Mouse (Mus musculus) liver, postnatal 0 days (tissue): Measurements from ENCODE around the gene Cmtm4. TPM values are rescaled to one million over a fixed set of nuclear protein-coding genes. Genes with fewer than 3 reads are reported as not detected.
"Not testable (repeated sequence)": the region's sequence is repeated elsewhere in the genome, so short reads cannot be mapped to it uniquely, and the experiment has no call there.

ENCODE experiments used
- ATAC-seq: fragments of 200-750 bp; cut with Nextera tagmentation; 2 replicates; pipeline ENCODE4 v1.8.0; 2017; ENCODE audit warnings: mild to moderate bottlenecking, moderate library complexity
- DNase-seq: peaks from one replicate; pipeline ENCODE4 v3.0.0-alpha.2; 2016
- H3K27ac ChIP-seq: fragments of 300-500 bp; sonication (generic); 2 replicates; pipeline ENCODE4 v1.5.1; 2014; ENCODE audit warnings: antibody characterized with exemption, moderate library complexity, mild to moderate bottlenecking, low read depth
- H3K27me3 ChIP-seq: fragments of 300-500 bp; sonication (generic); 2 replicates; pipeline ENCODE4 v1.6.1; 2014; ENCODE audit warnings: low read length, control low read depth, mixed read lengths; ENCODE audit not compliant: insufficient read depth
- H3K36me3 ChIP-seq: fragments of 300-500 bp; sonication (generic); replicated peaks from 2 replicates; pipeline ENCODE4 v1.6.1; 2014; ENCODE audit warnings: mild to moderate bottlenecking, control low read depth, low read length, moderate library complexity, mixed read lengths; ENCODE audit not compliant: insufficient read depth
- H3K4me1 ChIP-seq: fragments of 300-500 bp; sonication (generic); 2 replicates; pipeline ENCODE4 v1.6.1; 2014; ENCODE audit warnings: antibody characterized with exemption, mild to moderate bottlenecking, control low read depth; ENCODE audit not compliant: insufficient read depth
- H3K4me2 ChIP-seq: fragments of 300-500 bp; sonication (generic); 2 replicates; pipeline ENCODE4 v1.6.1; 2014; ENCODE audit warnings: low read depth, mild to moderate bottlenecking, low read length, moderate library complexity, mixed read lengths
- H3K4me3 ChIP-seq: fragments of 300-500 bp; sonication (generic); 2 replicates; pipeline ENCODE4 v1.5.1; 2014; ENCODE audit warnings: low read depth, low read length
- H3K9ac ChIP-seq: fragments of 300-500 bp; sonication (generic); replicated peaks from 2 replicates; pipeline ENCODE4 v1.6.1; 2014; ENCODE audit warnings: mild to moderate bottlenecking, moderate library complexity
- H3K9me3 ChIP-seq: fragments of 300-500 bp; sonication (generic); 2 replicates; pipeline ENCODE4 v1.6.1; 2016; ENCODE audit warnings: mild to moderate bottlenecking, control low read depth, low read length, mixed read lengths
- CTCF ChIP-seq: sonication (generic); IDR thresholded peaks from 2 replicates; pipeline ENCODE4 v1.5.1; 2016; ENCODE audit warnings: antibody characterized with exemption, low read depth
- EP300 ChIP-seq: IDR thresholded peaks from 2 replicates; pipeline ENCODE4 v1.6.1; 2016; ENCODE audit warnings: antibody characterized with exemption, low read depth, mild to moderate bottlenecking
- WGBS: fragments of 180-500 bp; shearing (Covaris S2); extraction: QIAGEN DNeasy Blood & Tissue Kit; methylation state at CpG from one replicate; pipeline ENCODE4 v1.1.7; 2014; ENCODE audit not compliant: insufficient replicate concordance; 5-methylcytosine and 5-hydroxymethylcytosine counted together
- polyA plus RNA-seq: library from polyadenylated mRNA; unstranded; fragments of >200 nt; fragmentation: Nextera tagmentation; extraction: Ambion mirVana; gene quantifications from 2 replicates; pipeline ENCODE4 v1.2.1, GENCODE M21; 2015

Gene Cmtm4
- polyA plus RNA-seq, 1 experiment from 2014 or later, result 0.94 TPM

- Histone ChIP-seq H3K27ac (no peak overlapping the region), H3K9me3 (no peaks in the 10 kb centered on the region), H3K4me3 (no peak overlapping the region), H3K36me3 (no peaks in the 10 kb centered on the region), H3K27me3 (no peaks in the 10 kb centered on the region), H3K4me2 (no peak overlapping the region), H3K4me1 (no peaks in the 10 kb centered on the region), H3K9ac (no peak overlapping the region)
- ATAC-seq, result no peak
- no peak for DNase-seq
- 65% methylated on average over 11 of the region's 11 CpGs for WGBS
- TF ChIP-seq CTCF (no peak), EP300 (no peak)
These were observed 90.6 kb downstream of the Cmtm4 start for GRCm38 (mm10) chr8:104304962-104305361.

GRCm38 (mm10) chr8:104302536-104302935 is 93.1 kb downstream of the Cmtm4 start:
- not testable (repeated sequence) for ATAC-seq, H3K9me3 ChIP-seq, H3K4me3 ChIP-seq, DNase-seq, H3K4me2 ChIP-seq, H3K4me1 ChIP-seq, H3K27me3 ChIP-seq, H3K36me3 ChIP-seq, H3K27ac ChIP-seq, H3K9ac ChIP-seq
- WGBS, result 84% methylated on average over 4 of the region's 4 CpGs

GRCm38 (mm10) chr8:104301577-104301976 is 94.0 kb downstream of the Cmtm4 start:
- not testable (repeated sequence) for H3K9ac ChIP-seq, H3K4me2 ChIP-seq, H3K4me1 ChIP-seq, H3K9me3 ChIP-seq, H3K36me3 ChIP-seq, H3K27ac ChIP-seq, H3K4me3 ChIP-seq, ATAC-seq, H3K27me3 ChIP-seq, DNase-seq
- 39% methylated on average over 3 of the region's 3 CpGs for WGBS

Other genes starting within 250 kb of the Cmtm4 start
- gene Bean1, start 225.4 kb downstream of the Cmtm4 start, polyA plus RNA-seq, result not detected in 2 replicates
- gene Tk2, start 147.2 kb downstream of the Cmtm4 start, polyA plus RNA-seq, result 10.3 and 10.6 TPM in 2 replicates
- gene Cklf, start 144.9 kb downstream of the Cmtm4 start, polyA plus RNA-seq, result 16.7 and 17.3 TPM in 2 replicates
- not detected in 2 replicates for gene Cmtm2a, start 102.6 kb downstream of the Cmtm4 start, polyA plus RNA-seq
- gene Gm45711, start 85.7 kb downstream of the Cmtm4 start, polyA plus RNA-seq, result not detected in 2 replicates
- not detected in 2 replicates for gene Cmtm1, start 85.7 kb downstream of the Cmtm4 start, polyA plus RNA-seq
- not detected in 2 replicates for gene Gm11020, start 74.2 kb downstream of the Cmtm4 start, polyA plus RNA-seq
- gene Cmtm2b, start 73.6 kb downstream of the Cmtm4 start, polyA plus RNA-seq, result not detected in 2 replicates
- gene Cmtm3, start 56.4 kb downstream of the Cmtm4 start, polyA plus RNA-seq, result 24.9 and 25.0 TPM in 2 replicates
- 7.7 and 8.4 TPM in 2 replicates for gene Dync1li2, start 47.2 kb upstream of the Cmtm4 start, polyA plus RNA-seq
- gene Terb1, start 114.1 kb upstream of the Cmtm4 start, polyA plus RNA-seq, result 0.05 and 0.06 TPM in 2 replicates
- gene Nae1, start 138.8 kb upstream of the Cmtm4 start, polyA plus RNA-seq, result 24.3 and 24.4 TPM in 2 replicates
- 2.1 and 3.5 TPM in 2 replicates for gene Car7, start 138.9 kb upstream of the Cmtm4 start, polyA plus RNA-seq
- gene Pdp2, start 195.6 kb upstream of the Cmtm4 start, polyA plus RNA-seq, result 10.0 and 10.1 TPM in 2 replicates
- 0.06 and 0.44 TPM in 2 replicates for gene Cdh16, start 228.6 kb upstream of the Cmtm4 start, polyA plus RNA-seq
- gene Rrad, start 235.5 kb upstream of the Cmtm4 start, polyA plus RNA-seq, result 0.49 and 0.63 TPM in 2 replicates
- 32.0 and 34.9 TPM in 2 replicates for gene Ciao2b, start 246.2 kb upstream of the Cmtm4 start, polyA plus RNA-seq